Mouse (Mus musculus): ENCODE results near the gene Tmem248. TPM values are rescaled to one million over a fixed set of nuclear protein-coding genes. Genes with fewer than 3 reads are reported as not detected.

Gene Tmem248
- total RNA-seq (2017) = 32.9 and 34.9 TPM in 2 replicates

DNA sequence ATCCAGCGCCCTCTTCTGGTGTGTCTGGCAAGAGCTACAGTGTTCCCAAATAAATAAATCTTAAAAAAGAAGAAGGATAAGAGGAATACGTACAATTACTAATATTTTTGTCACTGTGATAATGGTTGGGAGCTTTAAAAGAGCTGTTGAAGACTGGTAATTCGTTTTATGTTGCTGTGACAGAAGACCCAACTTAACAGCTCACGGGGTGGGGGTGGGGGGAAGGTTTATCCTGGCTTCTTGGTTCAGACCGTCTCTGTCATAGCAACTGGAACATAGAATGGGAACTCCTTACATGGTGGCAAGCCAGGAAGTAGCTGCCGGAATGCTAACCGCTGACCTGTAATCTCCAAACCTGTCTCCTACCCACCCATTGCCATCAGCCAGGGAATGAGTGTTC, at the start of gene Tmem248:
Gene Tmem248, plus strand, starts transcription at position 301 of the 400 bp plus-strand sequence.
- ATAC-seq (ENCODE audit: extremely low read depth, insufficient number of reproducible peaks, low FRiP score, poor library complexity, severe bottlenecking) = no peak

DNA sequence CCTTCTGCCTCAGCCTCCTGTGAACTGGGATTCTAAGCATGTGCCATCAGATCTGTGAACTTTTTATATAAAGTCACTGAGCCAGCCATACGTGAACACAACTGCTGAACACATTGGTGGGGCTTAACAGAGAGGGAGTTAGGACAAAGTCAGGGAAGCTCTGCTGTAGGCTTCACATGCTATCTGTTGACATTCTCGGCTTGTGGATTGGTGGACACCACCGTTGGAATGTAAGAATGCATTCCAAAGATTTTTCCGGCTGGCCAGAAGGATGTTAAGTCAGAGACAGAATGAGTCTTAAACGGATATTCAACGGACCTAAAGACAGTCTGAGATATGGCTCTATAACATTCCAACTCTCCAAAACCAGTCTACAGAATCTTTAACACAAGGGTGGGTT, 47.8 kb upstream of the Tmem248 start:
- no peak for ATAC-seq (ENCODE audit: extremely low read depth, insufficient number of reproducible peaks, low FRiP score, poor library complexity, severe bottlenecking)

- ATAC-seq (ENCODE audit: extremely low read depth, insufficient number of reproducible peaks, low FRiP score, poor library complexity, severe bottlenecking) = no peak
Observed at GRCm38 (mm10) chr5:130170666-130171422, 46.0 kb upstream of the Tmem248 start.

- peak; percentile 96 for ATAC-seq (ENCODE audit: extremely low read depth, insufficient number of reproducible peaks, low FRiP score, poor library complexity, severe bottlenecking)
Observed at GRCm38 (mm10) chr5:130171423-130171954, 45.4 kb upstream of the Tmem248 start, which contains the start of gene Rabgef1. Gene Rabgef1, plus strand, starts transcription at chr5:130171798.

DNA sequence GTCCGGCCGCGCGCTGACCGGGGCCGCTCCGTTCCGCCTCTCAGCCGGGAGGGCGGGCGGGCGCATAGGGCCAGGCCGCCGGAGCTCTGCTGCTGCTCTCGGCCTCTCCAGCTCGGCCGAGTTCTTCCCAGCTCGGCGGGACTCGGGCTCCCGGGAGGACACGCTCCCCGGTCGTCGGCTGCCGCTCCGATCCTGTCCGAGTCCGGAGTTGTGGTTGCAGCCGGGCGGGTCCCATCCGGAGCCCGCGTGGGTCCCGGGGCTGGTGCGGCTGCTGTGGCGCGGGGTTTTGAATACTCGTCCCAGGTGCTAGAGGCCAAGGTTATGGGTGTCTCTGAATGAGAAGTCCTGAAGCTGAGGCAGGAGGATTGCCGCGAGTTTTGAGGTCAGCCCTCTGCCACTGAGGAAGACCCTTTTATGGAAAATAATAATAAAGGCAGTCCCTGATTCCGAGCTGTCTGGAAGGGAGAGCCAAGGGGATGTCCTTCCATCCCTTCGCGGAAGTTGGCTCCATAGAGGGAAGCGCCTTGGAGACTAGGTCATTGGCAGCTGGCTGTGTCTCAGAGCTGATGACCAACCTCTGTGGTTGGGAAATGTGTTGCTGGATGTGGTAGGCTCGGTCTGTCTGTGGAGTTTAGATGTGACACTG, 44.8 kb upstream of the Tmem248 start:
- ATAC-seq (ENCODE audit: extremely low read depth, insufficient number of reproducible peaks, low FRiP score, poor library complexity, severe bottlenecking) = peak; percentile 53

DNA sequence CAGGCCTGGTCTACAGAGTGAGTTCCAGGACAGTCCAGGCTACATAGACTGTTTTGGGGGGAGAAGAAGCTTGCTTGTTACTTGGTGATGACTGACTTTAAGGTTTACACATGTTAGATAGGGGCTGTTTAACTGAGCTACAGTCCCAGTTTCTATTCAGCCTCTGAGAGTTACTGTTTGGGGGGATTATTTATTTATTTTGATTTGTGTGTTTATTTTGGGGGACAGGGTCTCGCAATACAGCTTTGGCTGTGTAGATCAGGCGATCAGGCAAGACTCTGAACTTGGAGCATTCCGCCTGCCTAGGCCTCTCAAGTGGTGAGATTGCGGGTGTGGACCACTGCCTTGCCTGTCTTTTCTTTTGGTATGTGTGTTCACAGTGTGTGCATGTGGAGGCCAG, 43.9 kb upstream of the Tmem248 start:
- ATAC-seq (ENCODE audit: extremely low read depth, insufficient number of reproducible peaks, low FRiP score, poor library complexity, severe bottlenecking) = no peak

- no peak for ATAC-seq (ENCODE audit: extremely low read depth, insufficient number of reproducible peaks, low FRiP score, poor library complexity, severe bottlenecking)
Observed at GRCm38 (mm10) chr5:130177871-130178270, 39.0 kb upstream of the Tmem248 start.

DNA sequence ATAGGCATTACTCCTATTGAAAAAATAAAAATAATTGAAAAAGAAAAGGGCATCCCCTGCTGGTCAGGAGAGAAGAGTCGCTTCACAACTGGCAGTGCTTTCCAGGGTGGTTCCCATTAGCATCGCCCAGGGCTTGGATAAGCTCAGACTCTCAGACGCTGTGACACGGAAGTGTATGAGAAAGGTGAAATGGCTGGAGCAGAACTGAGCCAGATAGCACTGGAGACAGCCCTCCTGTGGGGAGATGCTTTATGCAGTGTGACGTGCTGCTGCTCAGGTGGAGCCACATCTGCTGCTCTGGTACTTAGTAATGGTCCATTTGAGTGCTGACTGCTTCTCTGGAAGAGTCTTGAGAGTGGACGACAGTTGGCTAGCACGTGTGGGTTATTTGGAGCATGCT, 36.5 kb upstream of the Tmem248 start:
- ATAC-seq (ENCODE audit: extremely low read depth, insufficient number of reproducible peaks, low FRiP score, poor library complexity, severe bottlenecking) = no peak

DNA sequence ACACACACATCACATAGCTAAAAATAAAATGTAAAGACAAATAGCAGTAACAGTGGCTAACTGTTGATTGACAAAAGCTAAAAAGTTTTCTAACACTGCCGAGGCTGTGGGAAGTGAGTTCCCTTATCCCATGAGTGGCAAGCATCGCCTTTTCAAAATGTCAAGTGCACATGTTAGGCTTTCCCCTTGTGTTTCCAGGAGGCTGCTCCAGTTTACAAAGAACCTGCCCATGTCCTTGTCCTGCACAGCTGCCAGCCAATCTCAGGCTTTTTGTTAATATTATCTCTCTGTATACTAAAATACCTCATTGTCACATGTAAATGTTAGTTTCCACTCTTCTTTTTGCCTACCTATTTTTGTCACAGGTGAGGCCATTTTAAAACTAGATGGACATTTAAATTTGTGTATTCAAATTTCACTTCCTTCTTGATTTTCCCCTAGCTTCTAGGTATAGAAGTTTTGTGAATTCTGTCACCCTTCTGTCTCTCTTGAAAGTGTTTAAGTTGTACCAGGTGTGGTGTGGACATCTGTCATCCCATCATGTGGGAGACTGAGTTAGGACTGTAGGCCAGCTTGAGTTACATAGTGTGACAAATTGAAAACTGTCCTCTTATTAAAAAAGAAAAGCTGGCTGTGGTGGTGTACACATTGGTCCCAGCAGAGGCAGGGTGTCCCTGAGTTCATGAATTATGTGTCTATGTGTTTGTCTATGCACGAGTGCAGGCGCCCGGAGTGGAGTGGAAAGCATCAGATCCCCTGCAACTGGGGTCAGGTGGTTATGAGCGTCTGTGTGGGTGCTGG, 34.9 kb upstream of the Tmem248 start:
- ATAC-seq (ENCODE audit: extremely low read depth, insufficient number of reproducible peaks, low FRiP score, poor library complexity, severe bottlenecking) = peak; percentile 22; the same call in 1 of the 2 replicates

- ATAC-seq (ENCODE audit: extremely low read depth, insufficient number of reproducible peaks, low FRiP score, poor library complexity, severe bottlenecking) = no peak
Observed at GRCm38 (mm10) chr5:130182541-130182821, 34.4 kb upstream of the Tmem248 start.

DNA sequence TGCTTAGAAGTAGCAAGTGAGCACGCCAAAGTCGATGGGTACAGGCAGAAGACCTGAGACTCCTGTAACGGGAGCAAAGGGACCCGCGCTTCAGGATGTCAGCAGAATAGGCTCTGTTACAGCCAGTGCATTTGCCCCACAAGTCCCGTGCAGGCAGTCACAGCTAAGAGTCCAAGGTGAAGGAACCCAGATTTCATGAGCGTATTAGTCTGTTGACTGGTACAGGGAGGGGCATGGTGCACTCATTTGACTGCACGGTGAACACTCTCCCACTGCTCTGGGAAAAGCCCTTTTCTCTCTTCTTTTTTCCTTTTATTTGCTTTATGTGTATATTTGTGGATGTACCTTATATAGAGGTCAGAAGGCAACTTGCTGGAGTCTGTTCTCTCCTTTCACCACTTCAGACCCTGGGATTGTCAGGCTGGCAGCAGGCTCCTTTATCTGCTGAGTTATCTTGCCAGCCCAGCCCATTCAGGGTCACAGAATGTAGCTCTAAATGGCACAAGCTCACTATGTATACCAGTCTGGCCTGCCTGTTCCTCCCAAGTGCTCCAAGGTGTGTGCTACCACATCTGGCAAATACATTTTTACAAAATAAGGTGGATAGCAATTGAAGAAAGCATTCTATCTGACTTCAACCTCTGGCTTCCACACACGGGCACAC, 32.6 kb upstream of the Tmem248 start:
- ATAC-seq (ENCODE audit: extremely low read depth, insufficient number of reproducible peaks, low FRiP score, poor library complexity, severe bottlenecking) = no peak

- ATAC-seq (ENCODE audit: extremely low read depth, insufficient number of reproducible peaks, low FRiP score, poor library complexity, severe bottlenecking) = no peak
Observed at GRCm38 (mm10) chr5:130185312-130185711, 31.6 kb upstream of the Tmem248 start.

- no peak for ATAC-seq (ENCODE audit: extremely low read depth, insufficient number of reproducible peaks, low FRiP score, poor library complexity, severe bottlenecking)
Observed at GRCm38 (mm10) chr5:130187383-130187782, 29.5 kb upstream of the Tmem248 start.

- ATAC-seq (ENCODE audit: extremely low read depth, insufficient number of reproducible peaks, low FRiP score, poor library complexity, severe bottlenecking) = no peak
Observed at GRCm38 (mm10) chr5:130190909-130191308, 26.0 kb upstream of the Tmem248 start.

DNA sequence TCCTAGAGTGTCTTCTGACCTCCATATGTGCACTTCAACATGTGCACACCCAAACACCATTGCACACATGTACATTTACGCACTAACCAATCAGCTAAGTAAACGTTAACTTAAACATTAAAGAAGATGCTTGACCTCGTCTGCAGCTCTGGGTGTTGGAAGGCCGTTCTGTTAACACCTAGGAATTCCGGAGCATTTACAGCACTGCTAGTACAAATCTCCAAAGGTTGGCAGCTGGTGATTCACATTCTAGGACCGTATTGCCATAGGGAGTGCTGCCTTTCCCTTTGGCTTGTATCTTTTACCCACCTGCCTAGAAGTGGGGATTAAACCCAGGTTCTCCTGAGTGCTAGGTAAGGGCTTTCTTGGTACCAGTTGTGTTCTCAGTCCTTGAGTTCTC, 25.0 kb upstream of the Tmem248 start:
- ATAC-seq (ENCODE audit: extremely low read depth, insufficient number of reproducible peaks, low FRiP score, poor library complexity, severe bottlenecking) = no peak

DNA sequence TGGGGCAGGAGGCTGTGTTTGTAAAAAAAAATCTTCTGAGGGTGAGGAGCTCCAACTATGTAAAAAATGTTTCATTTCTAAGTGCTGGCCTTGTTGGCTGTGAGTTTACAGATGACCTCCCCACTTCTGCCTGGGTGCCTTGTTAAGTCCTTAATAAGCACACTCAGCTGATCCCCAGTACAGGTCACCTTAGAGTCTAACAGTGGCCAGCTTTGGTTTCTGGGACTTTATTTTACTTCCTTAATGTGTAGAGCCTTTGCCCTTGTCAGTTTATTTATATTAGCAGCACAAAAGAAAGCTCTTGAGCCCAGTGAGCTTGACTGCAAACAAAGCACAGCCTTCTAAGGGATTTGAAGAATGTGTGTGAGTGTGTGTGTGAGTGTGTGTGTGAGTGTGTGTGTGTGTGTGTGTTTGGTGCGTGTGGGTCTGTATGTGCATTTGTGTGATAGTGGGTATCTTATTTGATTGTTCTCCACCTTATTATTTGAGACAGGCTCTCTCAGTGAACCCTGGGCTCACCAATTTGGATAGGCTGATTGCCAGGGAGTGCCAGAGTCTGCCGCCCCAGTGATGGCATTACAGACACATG, 24.4 kb upstream of the Tmem248 start:
- no peak for ATAC-seq (ENCODE audit: extremely low read depth, insufficient number of reproducible peaks, low FRiP score, poor library complexity, severe bottlenecking)

DNA sequence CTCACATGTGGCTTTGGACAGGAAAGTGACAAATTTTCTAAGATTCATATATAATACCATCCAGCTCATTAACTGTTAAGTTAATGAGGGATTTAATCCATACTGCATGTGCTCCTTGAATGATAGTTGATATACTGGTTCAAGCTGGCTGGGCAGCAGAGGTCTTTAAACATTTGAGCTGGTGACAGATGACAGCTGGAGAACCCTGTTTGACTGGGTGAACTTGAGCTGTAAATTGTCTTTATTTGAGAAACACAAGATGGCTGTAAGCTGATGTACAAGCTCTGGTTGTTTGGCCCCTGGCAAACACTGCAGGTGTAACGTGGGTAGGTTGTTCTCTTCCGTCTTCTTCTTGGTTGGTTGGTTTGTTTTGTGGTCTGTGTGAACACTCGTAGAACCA, 23.1 kb upstream of the Tmem248 start:
- no peak for ATAC-seq (ENCODE audit: extremely low read depth, insufficient number of reproducible peaks, low FRiP score, poor library complexity, severe bottlenecking)

DNA sequence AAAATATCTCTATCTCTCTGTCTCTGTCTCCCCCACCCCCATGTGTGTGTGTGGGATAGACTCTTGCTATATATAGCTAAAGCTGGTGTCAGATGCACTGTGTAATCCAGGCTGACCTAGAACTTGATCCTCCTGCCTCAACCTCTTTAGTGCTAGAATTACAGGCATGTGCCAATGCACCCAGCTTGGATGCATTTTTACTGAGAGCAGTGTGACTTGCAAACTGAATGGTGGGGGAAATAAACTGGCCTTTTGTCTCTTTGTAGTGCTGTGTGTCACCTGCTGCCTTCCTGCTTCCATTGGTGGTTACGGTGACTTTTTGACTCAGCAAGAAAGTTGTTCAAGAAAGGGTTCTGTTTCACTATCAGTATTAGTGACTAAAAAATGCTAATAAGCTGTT, 20.6 kb upstream of the Tmem248 start:
- no peak for ATAC-seq (ENCODE audit: extremely low read depth, insufficient number of reproducible peaks, low FRiP score, poor library complexity, severe bottlenecking)

- no peak for ATAC-seq (ENCODE audit: extremely low read depth, insufficient number of reproducible peaks, low FRiP score, poor library complexity, severe bottlenecking)
Observed at GRCm38 (mm10) chr5:130197454-130197853, 19.4 kb upstream of the Tmem248 start.

All from neutrophil, adult 5-6 weeks (primary cell).